Mouse (Mus musculus) ovary, postnatal 36 days (tissue): ENCODE results near the gene Cldn6.
A peak's percentile ranks its signal among the peaks of the same experiment; 100 is the strongest.

ENCODE experiments used
- DNase-seq: peaks from one replicate; pipeline ENCODE4 v3.0.0; 2022; ENCODE audit warnings: low spot score, mixed read lengths

Cldn6 gene

GRCm38 (mm10) chr17:23675127-23675526, 3.9 kb upstream of the Cldn6 start:
- DNase-seq: peak; percentile 57

GRCm38 (mm10) chr17:23675564-23676281, 3.3 kb upstream of the Cldn6 start:
- DNase-seq: peak; percentile 46

- peak; percentile 40 for DNase-seq
These were observed 2.5 kb upstream of the Cldn6 start for GRCm38 (mm10) chr17:23676473-23677031.

GRCm38 (mm10) chr17:23677236-23677679, 1.8 kb upstream of the Cldn6 start, which contains the start of gene Tnfrsf12a:
Gene Tnfrsf12a (minus strand): TSS chr17:23677468.
- DNase-seq: peak; percentile 85

- DNase-seq: no peak
These were observed 1.3 kb downstream of the Cldn6 start for GRCm38 (mm10) chr17:23680336-23680735.

- no peak for DNase-seq
These were observed 2.0 kb downstream of the Cldn6 start for GRCm38 (mm10) chr17:23681086-23681485.

- DNase-seq: no peak
These were observed 3.0 kb downstream of the Cldn6 start for GRCm38 (mm10) chr17:23682092-23682491.

- no peak for DNase-seq
These were observed 3.5 kb downstream of the Cldn6 start for GRCm38 (mm10) chr17:23682530-23682929.

GRCm38 (mm10) chr17:23683226-23683625, 4.2 kb downstream of the Cldn6 start:
- DNase-seq: no peak

DNA sequence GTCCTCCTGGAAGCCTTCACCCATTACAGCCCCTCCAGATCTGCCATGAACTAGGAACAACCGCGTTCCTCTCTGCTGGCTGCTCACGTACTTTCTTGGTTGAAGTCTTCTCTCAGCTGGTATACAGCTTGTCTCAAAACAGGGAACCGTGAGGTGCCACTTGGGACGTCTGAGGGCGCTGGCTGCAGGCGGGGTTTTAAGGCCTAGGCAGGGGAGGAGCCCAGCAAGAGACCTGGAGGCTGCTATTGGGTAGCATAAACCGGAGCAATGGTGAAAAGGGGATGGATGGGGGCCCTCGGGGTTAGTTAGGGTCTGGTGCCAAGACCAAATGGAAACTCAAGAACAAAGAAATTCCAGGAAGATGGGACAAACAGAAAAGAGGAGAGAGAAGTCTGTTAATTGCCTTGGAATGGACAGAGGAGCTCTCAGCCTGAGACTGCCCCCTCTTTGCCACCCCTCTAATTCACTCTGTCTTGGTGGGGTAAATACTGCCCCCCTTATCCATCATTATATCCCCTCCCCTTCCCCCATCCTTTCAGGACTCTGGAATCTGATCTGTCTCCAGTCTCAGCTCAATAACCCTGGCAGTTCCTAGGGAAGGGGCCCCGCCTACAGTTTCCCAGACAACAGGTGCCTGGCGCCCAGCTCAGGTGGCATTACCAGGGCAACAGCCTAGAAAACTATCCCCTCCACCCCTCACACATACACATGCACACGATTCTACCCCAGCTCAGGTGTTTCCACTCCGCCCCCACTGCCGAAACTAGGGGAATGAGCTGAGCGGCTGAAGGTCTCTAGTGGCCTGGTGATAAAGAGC, 5.0 kb downstream of the Cldn6 start, which contains the start of gene Cldn9:
TSS of gene Cldn9 (minus strand) at position 171 of the 817 bp plus-strand sequence.
- no peak for DNase-seq

DNA sequence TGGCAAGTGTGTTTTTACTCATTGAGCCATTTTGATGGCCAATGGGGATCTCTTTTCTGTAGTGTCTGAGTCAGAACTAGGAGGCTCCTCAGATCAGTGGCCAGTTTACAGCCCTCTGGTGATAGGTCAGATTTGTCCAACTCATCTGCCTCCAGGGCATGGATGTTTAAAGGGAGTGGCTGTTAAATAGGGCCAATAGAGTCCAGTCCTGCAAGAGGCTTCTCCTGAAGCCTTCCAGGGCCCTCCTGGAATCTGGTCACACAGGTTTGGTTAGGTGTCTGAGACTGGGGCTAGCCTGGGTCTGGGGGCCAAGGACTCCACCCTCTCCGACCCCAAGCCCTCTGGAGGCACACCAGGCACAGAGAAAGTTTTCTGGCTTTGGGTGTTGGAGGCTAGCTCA, 15.4 kb downstream of the Cldn6 start:
- no peak for DNase-seq

GRCm38 (mm10) chr17:23695801-23696200, 16.8 kb downstream of the Cldn6 start:
- no peak for DNase-seq

DNA sequence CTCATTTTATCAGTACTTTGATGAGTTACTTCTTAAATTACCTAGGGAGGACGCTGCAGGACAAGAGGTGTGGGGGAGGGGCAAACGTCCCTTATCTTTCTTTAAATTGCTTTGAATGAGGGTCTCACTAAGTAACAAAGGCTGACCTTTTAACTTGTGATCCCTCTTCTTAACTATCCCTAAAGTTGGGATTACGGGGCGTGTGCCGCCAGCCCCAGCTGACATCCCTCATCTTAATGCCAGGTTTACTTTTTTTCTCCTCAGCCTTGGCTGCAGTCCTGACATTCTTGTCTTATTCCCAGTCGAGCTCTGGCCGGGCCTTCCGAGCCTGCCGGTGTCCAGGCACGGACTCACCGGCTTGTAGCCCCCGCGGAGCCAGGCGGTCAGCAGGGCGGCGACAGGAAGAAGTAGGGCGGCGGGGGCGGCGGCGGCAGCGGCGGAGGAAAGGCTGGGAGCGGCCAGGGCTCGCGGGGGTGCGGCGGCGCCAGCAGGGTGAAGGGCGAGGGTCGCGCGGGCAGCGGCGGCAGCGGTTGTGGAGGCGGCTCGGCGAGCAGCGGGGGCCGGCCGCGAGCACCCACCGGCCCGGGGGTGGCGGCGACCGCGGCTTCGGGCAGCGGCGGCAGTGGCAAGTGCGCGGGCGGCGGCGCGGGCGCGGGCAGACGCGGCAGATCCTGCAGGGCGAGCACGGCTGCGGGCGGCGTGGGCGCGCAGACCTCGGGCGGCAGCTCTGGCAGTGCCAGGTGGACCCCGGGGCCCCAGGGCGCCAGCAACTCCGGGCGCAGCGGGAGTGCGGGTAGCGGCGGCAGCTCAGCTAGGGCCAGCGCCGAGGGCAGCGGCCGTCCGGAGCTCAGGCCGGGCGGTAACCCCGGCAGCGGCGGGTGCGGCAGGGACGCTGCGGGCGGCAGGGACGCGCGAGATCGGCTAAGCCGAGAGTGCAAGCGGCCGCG, 20.4 kb downstream of the Cldn6 start:
- DNase-seq: peak; percentile 41

GRCm38 (mm10) chr17:23700079-23700478, 21.0 kb downstream of the Cldn6 start:
- DNase-seq: peak; percentile 85

GRCm38 (mm10) chr17:23703301-23703700, 24.3 kb downstream of the Cldn6 start:
- DNase-seq: no peak

DNA sequence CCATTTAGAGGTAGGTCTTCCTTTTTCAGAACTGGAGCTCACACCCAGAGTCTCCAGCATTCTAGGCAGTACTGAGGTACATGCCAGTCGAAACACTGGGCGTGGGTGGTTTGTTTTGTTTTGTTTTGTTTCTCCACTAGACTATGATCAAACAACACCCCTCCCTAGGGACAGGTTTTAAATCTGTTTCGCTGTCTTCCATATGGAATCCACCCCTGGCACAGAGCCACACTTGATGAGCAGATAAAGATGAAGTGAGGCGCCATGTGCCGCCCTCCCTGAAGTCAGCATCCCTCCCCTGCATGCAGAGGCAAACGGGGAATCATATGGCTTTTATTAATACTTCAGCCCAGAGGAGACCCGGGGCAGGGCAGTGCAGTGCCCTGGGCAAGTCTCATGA, 25.7 kb downstream of the Cldn6 start:
- DNase-seq: no peak

- DNase-seq: no peak
These were observed 26.6 kb downstream of the Cldn6 start for GRCm38 (mm10) chr17:23705525-23706104.

- peak; percentile 69 for DNase-seq
These were observed 27.2 kb downstream of the Cldn6 start for GRCm38 (mm10) chr17:23706212-23706611.

DNA sequence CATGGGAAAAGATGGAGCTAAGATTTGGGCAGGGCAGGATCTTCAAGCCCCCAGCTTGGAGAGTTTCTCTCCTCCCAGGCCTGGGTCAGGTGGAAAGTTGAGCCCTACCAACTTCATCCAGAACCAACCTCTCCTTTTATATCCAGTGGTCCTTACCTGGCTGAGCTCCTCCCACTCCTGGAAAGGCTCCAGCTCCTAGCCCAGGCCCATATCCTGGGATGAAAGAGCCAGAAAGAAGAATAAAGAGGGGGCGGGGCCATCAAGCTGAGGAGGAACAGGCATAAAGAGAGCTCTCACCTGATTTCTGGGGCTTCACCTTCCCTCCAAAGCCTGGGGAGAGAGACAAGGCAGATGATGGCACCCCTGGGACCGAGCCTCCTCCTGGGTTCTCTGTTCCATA, 38.0 kb downstream of the Cldn6 start:
- DNase-seq: no peak

DNA sequence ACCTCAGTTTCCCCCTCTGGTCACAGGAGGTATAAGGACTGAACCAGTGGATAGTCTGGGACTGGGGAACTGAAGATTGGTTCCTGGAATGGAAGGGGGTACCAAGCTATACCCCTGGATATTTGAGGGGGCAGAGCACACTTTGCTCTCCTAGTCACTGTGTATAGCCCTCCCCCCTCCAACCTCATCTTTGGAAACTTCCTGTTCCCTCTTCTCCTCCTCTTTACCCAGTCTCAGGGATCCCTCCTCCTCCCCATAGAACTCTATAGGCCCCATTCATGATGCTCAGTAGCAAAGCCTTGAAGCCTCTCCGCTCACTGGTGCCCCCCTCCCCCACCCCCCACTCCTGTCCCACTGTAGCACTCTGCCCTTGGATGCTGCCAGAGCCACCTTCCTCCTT, 40.4 kb downstream of the Cldn6 start:
- DNase-seq: no peak

GRCm38 (mm10) chr17:23721886-23722285, 42.8 kb downstream of the Cldn6 start:
- DNase-seq: no peak
